Mouse (Mus musculus): ENCODE results near the gene Nek7. TPM values are rescaled to one million over a fixed set of nuclear protein-coding genes. Genes with fewer than 3 reads are reported as not detected.

Nek7 gene
- total and polyA plus RNA-seq, 3 experiments, result 17.3 to 79.7 (median 69.9) TPM

- DNase-seq, result peak; percentile 39 to 52
- no peak overlapping the region for H3K4me3 ChIP-seq
- TF ChIP-seq CTCF (IDR thresholded peaks at IDR 0.05), result peak; percentile 83
- no peak for TF ChIP-seq EP300 (IDR thresholded peaks at IDR 0.05; ENCODE audit: insufficient read depth, low read depth, low read length)
- no peak overlapping the region for H3K9ac ChIP-seq (ENCODE audit: low read depth, low read length)
- no peaks in the 10 kb centered on the region for H3K79me2 ChIP-seq (replicated peaks; ENCODE audit: control insufficient read depth, insufficient read depth, low read length)
- H3K36me3 ChIP-seq (ENCODE audit: control insufficient read depth, insufficient read depth, low read length), result no peaks in the 10 kb centered on the region
- no peaks in the 10 kb centered on the region for H3K27me3 ChIP-seq (ENCODE audit: control insufficient read depth, insufficient read depth, low read length)
- H3K27ac ChIP-seq, result no peak overlapping the region
- intact Hi-C loops (cut with DNase I), result loop anchor here (1.0 to 2.0 kb wide), 3 partner anchors 79 to 310 kb away; no protein-coding TSS in a partner anchor
- H3K4me1 ChIP-seq (ENCODE audit: control insufficient read depth, insufficient read depth, low read length), result no peaks in the 10 kb centered on the region
Observed at GRCm38 (mm10) chr1:138637850-138638249, 17.9 kb upstream of the Nek7 start.

GRCm38 (mm10) chr1:138634561-138634960 is 14.6 kb upstream of the Nek7 start:
- intact Hi-C loops (cut with DNase I), result no loop called here
- TF ChIP-seq CTCF (IDR thresholded peaks at IDR 0.05) (no peak), EP300 (IDR thresholded peaks at IDR 0.05; ENCODE audit: insufficient read depth, low read depth, low read length) (no peak), POLR2A (IDR thresholded peaks at IDR 0.05; ENCODE audit: insufficient read depth, low read depth, low read length) (no peak)
- WGBS, result 100% methylated on average over 1 of the region's 1 CpGs

GRCm38 (mm10) chr1:138628919-138629318 is 9.0 kb upstream of the Nek7 start:
- no peak for TF ChIP-seq POLR2A (IDR thresholded peaks at IDR 0.05; ENCODE audit: insufficient read depth, low read depth, low read length)
- TF ChIP-seq CTCF (IDR thresholded peaks at IDR 0.05), result no peak
- no peak for TF ChIP-seq EP300 (IDR thresholded peaks at IDR 0.05; ENCODE audit: insufficient read depth, low read depth, low read length)
- H3K27me3 ChIP-seq (ENCODE audit: control insufficient read depth, insufficient read depth, low read length), result no peaks in the 10 kb centered on the region
- intact Hi-C loops (cut with DNase I), result no loop called here
- no peaks in the 10 kb centered on the region for H3K79me2 ChIP-seq (replicated peaks; ENCODE audit: control insufficient read depth, insufficient read depth, low read length)
- H3K4me1 ChIP-seq (ENCODE audit: control insufficient read depth, insufficient read depth, low read length), result no peaks in the 10 kb centered on the region
- 71% methylated on average over 4 of the region's 4 CpGs for WGBS
- no peak overlapping the region for H3K9ac ChIP-seq (ENCODE audit: low read depth, low read length)
- H3K27ac ChIP-seq, result no peak overlapping the region
- no peak for DNase-seq
- H3K36me3 ChIP-seq (ENCODE audit: control insufficient read depth, insufficient read depth, low read length), result no peaks in the 10 kb centered on the region
- no peak overlapping the region for H3K4me3 ChIP-seq

More at GRCm38 (mm10) chr1:138634561-138634960, 14.6 kb upstream of the Nek7 start:
- H3K9ac ChIP-seq (ENCODE audit: low read depth, low read length), result no peak overlapping the region
- H3K79me2 ChIP-seq (replicated peaks; ENCODE audit: control insufficient read depth, insufficient read depth, low read length), result no peaks in the 10 kb centered on the region
- no peaks in the 10 kb centered on the region for H3K36me3 ChIP-seq (ENCODE audit: control insufficient read depth, insufficient read depth, low read length)
- no peaks in the 10 kb centered on the region for H3K27me3 ChIP-seq (ENCODE audit: control insufficient read depth, insufficient read depth, low read length)
- H3K27ac ChIP-seq, result no peak overlapping the region
- H3K4me3 ChIP-seq, result no peak overlapping the region
- DNase-seq, result no peak
- no peaks in the 10 kb centered on the region for H3K4me1 ChIP-seq (ENCODE audit: control insufficient read depth, insufficient read depth, low read length)

GRCm38 (mm10) chr1:138628486-138628885 is 8.5 kb upstream of the Nek7 start:
- intact Hi-C loops (cut with DNase I), result no loop called here
- H3K4me3 ChIP-seq, result no peak overlapping the region
- H3K27ac ChIP-seq, result no peak overlapping the region
- H3K4me1 ChIP-seq (ENCODE audit: control insufficient read depth, insufficient read depth, low read length), result no peaks in the 10 kb centered on the region
- H3K27me3 ChIP-seq (ENCODE audit: control insufficient read depth, insufficient read depth, low read length), result no peaks in the 10 kb centered on the region
- H3K79me2 ChIP-seq (replicated peaks; ENCODE audit: control insufficient read depth, insufficient read depth, low read length), result no peaks in the 10 kb centered on the region
- 75% methylated on average over 3 of the region's 3 CpGs for WGBS
- no peak for TF ChIP-seq POLR2A (IDR thresholded peaks at IDR 0.05; ENCODE audit: insufficient read depth, low read depth, low read length)
- TF ChIP-seq EP300 (IDR thresholded peaks at IDR 0.05; ENCODE audit: insufficient read depth, low read depth, low read length), result no peak
- TF ChIP-seq CTCF (IDR thresholded peaks at IDR 0.05), result no peak
- H3K9ac ChIP-seq (ENCODE audit: low read depth, low read length), result no peak overlapping the region
- H3K36me3 ChIP-seq (ENCODE audit: control insufficient read depth, insufficient read depth, low read length), result no peaks in the 10 kb centered on the region
- DNase-seq, result no peak

GRCm38 (mm10) chr1:138627804-138628203 is 7.9 kb upstream of the Nek7 start:
- TF ChIP-seq CTCF (IDR thresholded peaks at IDR 0.05) (no peak), EP300 (IDR thresholded peaks at IDR 0.05; ENCODE audit: insufficient read depth, low read depth, low read length) (no peak), POLR2A (IDR thresholded peaks at IDR 0.05; ENCODE audit: insufficient read depth, low read depth, low read length) (no peak)
- Histone ChIP-seq H3K9ac (ENCODE audit: low read depth, low read length) (no peak overlapping the region), H3K27ac (no peak overlapping the region), H3K36me3 (ENCODE audit: control insufficient read depth, insufficient read depth, low read length) (no peaks in the 10 kb centered on the region), H3K4me3 (no peak overlapping the region), H3K27me3 (ENCODE audit: control insufficient read depth, insufficient read depth, low read length) (no peaks in the 10 kb centered on the region), H3K79me2 (replicated peaks; ENCODE audit: control insufficient read depth, insufficient read depth, low read length) (no peaks in the 10 kb centered on the region), H3K4me1 (ENCODE audit: control insufficient read depth, insufficient read depth, low read length) (no peaks in the 10 kb centered on the region)
- WGBS, result 73% methylated on average over 3 of the region's 3 CpGs
- intact Hi-C loops (cut with DNase I), result no loop called here
- DNase-seq, result no peak

- DNase-seq, result no peak
- H3K4me3 ChIP-seq, result no peak overlapping the region
- intact Hi-C loops (cut with DNase I), result no loop called here
- no peak for TF ChIP-seq POLR2A (IDR thresholded peaks at IDR 0.05; ENCODE audit: insufficient read depth, low read depth, low read length)
- H3K27me3 ChIP-seq (ENCODE audit: control insufficient read depth, insufficient read depth, low read length), result no peaks in the 10 kb centered on the region
- H3K4me1 ChIP-seq (ENCODE audit: control insufficient read depth, insufficient read depth, low read length), result no peaks in the 10 kb centered on the region
- H3K79me2 ChIP-seq (replicated peaks; ENCODE audit: control insufficient read depth, insufficient read depth, low read length), result no peaks in the 10 kb centered on the region
- no peaks in the 10 kb centered on the region for H3K36me3 ChIP-seq (ENCODE audit: control insufficient read depth, insufficient read depth, low read length)
- no peak overlapping the region for H3K27ac ChIP-seq
- 73% methylated on average over 3 of the region's 3 CpGs for WGBS
- no peak overlapping the region for H3K9ac ChIP-seq (ENCODE audit: low read depth, low read length)
Observed at GRCm38 (mm10) chr1:138626288-138626687, 6.3 kb upstream of the Nek7 start.

Measured in heart, adult 2 months (tissue).